Mouse (Mus musculus) lung, embryonic 14.5 days (tissue): ENCODE data around the gene Dusp8. TPM values are rescaled to one million over a fixed set of nuclear protein-coding genes. Genes with fewer than 3 reads are reported as not detected.
"Not testable (repeated sequence)": the region's sequence is repeated elsewhere in the genome, so short reads cannot be mapped to it uniquely, and the experiment has no call there.

ENCODE experiments used
- ATAC-seq: fragments of 200-750 bp; cut with Nextera tagmentation; 2 replicates; pipeline ENCODE4 v1.8.0; 2017; ENCODE audit warnings: mild to moderate bottlenecking, moderate TSS enrichment, moderate library complexity; ENCODE audit not compliant: insufficient read depth
- DNase-seq: peaks from one replicate; pipeline ENCODE4 v3.0.0-alpha.2; 2015
- H3K27ac ChIP-seq: fragments of 300-500 bp; sonication (generic); 2 replicates; pipeline ENCODE4 v1.5.1; 2014; ENCODE audit warnings: low read depth, mild to moderate bottlenecking, moderate library complexity
- H3K27me3 ChIP-seq: fragments of 300-500 bp; sonication (generic); 2 replicates; pipeline ENCODE4 v1.6.1; 2014; ENCODE audit warnings: low read length, control low read depth; ENCODE audit not compliant: insufficient read depth
- H3K36me3 ChIP-seq: fragments of 300-500 bp; sonication (generic); 2 replicates; pipeline ENCODE4 v1.6.1; 2014; ENCODE audit warnings: control low read depth; ENCODE audit not compliant: insufficient read depth
- H3K4me1 ChIP-seq: fragments of 300-500 bp; sonication (generic); 2 replicates; pipeline ENCODE4 v1.6.1; 2014; ENCODE audit warnings: antibody characterized with exemption, control low read depth; ENCODE audit not compliant: insufficient read depth
- H3K4me2 ChIP-seq: fragments of 300-500 bp; sonication (generic); 2 replicates; pipeline ENCODE4 v1.6.1; 2014; ENCODE audit warnings: mild to moderate bottlenecking
- H3K4me3 ChIP-seq: fragments of 300-500 bp; sonication (generic); 2 replicates; pipeline ENCODE4 v1.5.1; 2014; ENCODE audit warnings: low read depth, low read length
- H3K9ac ChIP-seq: fragments of 300-500 bp; sonication (generic); 2 replicates; pipeline ENCODE4 v1.6.1; 2014
- H3K9me3 ChIP-seq: fragments of 300-500 bp; sonication (generic); 2 replicates; pipeline ENCODE4 v1.6.1; 2016; ENCODE audit warnings: low read depth, low read length, control low read depth
- CTCF ChIP-seq: IDR thresholded peaks from 2 replicates; pipeline ENCODE4 v1.5.1; 2016; ENCODE audit warnings: antibody characterized with exemption, low read depth
- WGBS: fragments of 180-500 bp; shearing (Covaris S2); extraction: QIAGEN DNeasy Blood & Tissue Kit; methylation state at CpG from one replicate; pipeline ENCODE4 v1.1.7; 2014; 5-methylcytosine and 5-hydroxymethylcytosine counted together
- polyA plus RNA-seq: library from polyadenylated mRNA; unstranded; fragments of >200 nt; fragmentation: Nextera tagmentation; extraction: Ambion mirVana; gene quantifications from 2 replicates; pipeline ENCODE4 v1.2.1, GENCODE M21; 2014

The Dusp8 gene
- 1.8 and 1.9 TPM in 2 replicates for polyA plus RNA-seq

GRCm38 (mm10) chr7:142095183-142095931, at the start of gene Dusp8:
TSS of gene Dusp8 (minus strand) at chr7:142095843.
- peak within 1 kb of the TSS; percentile 72 for H3K9ac ChIP-seq
- peaks cover 4% of the 10 kb centered on the region; the same call in 1 of the 2 replicates for H3K4me1 ChIP-seq
- peak within 1 kb of the TSS; percentile 97 for H3K4me2 ChIP-seq
- peak within 1 kb of the TSS; percentile 68 for H3K4me3 ChIP-seq
- H3K36me3 ChIP-seq = no peaks in the 10 kb centered on the region
- WGBS = under 1% methylated on average over 58 of the region's 63 CpGs
- TF ChIP-seq CTCF = peak; percentile 52
- H3K9me3 ChIP-seq = no peaks in the 10 kb centered on the region
- peak within 1 kb of the TSS; percentile 63 for H3K27ac ChIP-seq
- ATAC-seq = peak; percentile 87
- peak; percentile 91 for DNase-seq
- peaks cover 46% of the 10 kb centered on the region for H3K27me3 ChIP-seq

GRCm38 (mm10) chr7:142144507-142144906, 48.9 kb upstream of the Dusp8 start, which contains the start of gene Gm45337:
TSS of gene Gm45337 (minus strand) at chr7:142144607.
- Histone ChIP-seq H3K4me1 (no peaks in the 10 kb centered on the region), H3K4me2 (no peak within 1 kb of the TSS), H3K4me3 (no peak within 1 kb of the TSS), H3K27ac (no peak within 1 kb of the TSS), H3K27me3 (no peaks in the 10 kb centered on the region), H3K9ac (no peak within 1 kb of the TSS), H3K36me3 (no peaks in the 10 kb centered on the region), H3K9me3 (no peaks in the 10 kb centered on the region)
- DNase-seq (no peak), ATAC-seq (no peak)
- 44% methylated on average over 1 of the region's 1 CpGs for WGBS
- TF ChIP-seq CTCF = no peak

- not testable (repeated sequence) for ATAC-seq, H3K27ac ChIP-seq, H3K9ac ChIP-seq, H3K27me3 ChIP-seq, H3K4me2 ChIP-seq, H3K4me3 ChIP-seq, H3K36me3 ChIP-seq, DNase-seq, H3K9me3 ChIP-seq, H3K4me1 ChIP-seq
- WGBS = 35% methylated on average over 1 of the region's 1 CpGs
Observed at GRCm38 (mm10) chr7:142143506-142144010, 47.9 kb upstream of the Dusp8 start.

- ATAC-seq (no peak), DNase-seq (no peak)
- H3K9me3 ChIP-seq = no peaks in the 10 kb centered on the region
- no peak for TF ChIP-seq CTCF
- H3K27me3 ChIP-seq = no peaks in the 10 kb centered on the region
- H3K4me1 ChIP-seq = no peaks in the 10 kb centered on the region
- no peak overlapping the region for H3K9ac ChIP-seq
- H3K27ac ChIP-seq = no peak overlapping the region
- no peak overlapping the region for H3K4me3 ChIP-seq
- H3K4me2 ChIP-seq = no peak overlapping the region
- H3K36me3 ChIP-seq = no peaks in the 10 kb centered on the region
- 35% methylated on average over 1 of the region's 1 CpGs for WGBS
Observed at GRCm38 (mm10) chr7:142140696-142141095, 45.1 kb upstream of the Dusp8 start.

GRCm38 (mm10) chr7:142135934-142136333, 40.3 kb upstream of the Dusp8 start, which contains the start of gene Gm39115:
TSS of gene Gm39115 (minus strand) at chr7:142136034.
- not testable (repeated sequence) for H3K4me1 ChIP-seq, ATAC-seq
- whole genome bisulfite sequencing = 52% methylated on average over 2 of the region's 2 CpGs

GRCm38 (mm10) chr7:142134206-142134995, 38.8 kb upstream of the Dusp8 start:
- TF ChIP-seq CTCF = peak; percentile 49
- no peaks in the 10 kb centered on the region for H3K36me3 ChIP-seq
- H3K27me3 ChIP-seq = no peaks in the 10 kb centered on the region
- no peak overlapping the region for H3K4me3 ChIP-seq
- 36% methylated on average over 4 of the region's 4 CpGs for WGBS
- H3K4me2 ChIP-seq = no peak overlapping the region
- H3K27ac ChIP-seq = no peak overlapping the region
- no peaks in the 10 kb centered on the region for H3K4me1 ChIP-seq
- H3K9me3 ChIP-seq = no peaks in the 10 kb centered on the region
- H3K9ac ChIP-seq = no peak overlapping the region
- DNase-seq (peak; percentile 38), ATAC-seq (no peak)

More at GRCm38 (mm10) chr7:142135934-142136333, 40.3 kb upstream of the Dusp8 start, which contains the start of gene Gm39115:
- not testable (repeated sequence) for H3K27me3 ChIP-seq, H3K9ac ChIP-seq, H3K4me2 ChIP-seq, DNase-seq, H3K27ac ChIP-seq, H3K36me3 ChIP-seq, H3K4me3 ChIP-seq, H3K9me3 ChIP-seq

- Histone ChIP-seq H3K4me3 (no peak overlapping the region), H3K4me2 (no peak overlapping the region), H3K36me3 (no peaks in the 10 kb centered on the region), H3K9me3 (no peaks in the 10 kb centered on the region), H3K27me3 (no peaks in the 10 kb centered on the region), H3K4me1 (no peaks in the 10 kb centered on the region), H3K9ac (no peak overlapping the region), H3K27ac (no peak overlapping the region)
- 56% methylated on average over 4 of the region's 4 CpGs for WGBS
- DNase-seq (peak; percentile 4), ATAC-seq (no peak)
- TF ChIP-seq CTCF = peak; percentile 44
Observed at GRCm38 (mm10) chr7:142128843-142129242, 33.2 kb upstream of the Dusp8 start.

- ATAC-seq, H3K27ac ChIP-seq, H3K9me3 ChIP-seq, H3K4me3 ChIP-seq, H3K27me3 ChIP-seq, H3K36me3 ChIP-seq, H3K4me2 ChIP-seq, DNase-seq, H3K9ac ChIP-seq, H3K4me1 ChIP-seq: not testable (repeated sequence)
- WGBS = 75% methylated on average over 1 of the region's 1 CpGs
Observed at GRCm38 (mm10) chr7:142120629-142121028, 25.0 kb upstream of the Dusp8 start, which contains the start of gene Gm45618. TSS of gene Gm45618 (minus strand) at chr7:142120729.
